Mouse (Mus musculus) ovary, adult 2 months (tissue): ENCODE data around the gene Umps. TPM values are rescaled to one million over a fixed set of nuclear protein-coding genes. Genes with fewer than 3 reads are reported as not detected.

Source experiments
- polyA plus RNA-seq: library from polyadenylated mRNA; depleted of rRNA; stranded (reverse); fragments of >200 nt; gene quantifications from 2 replicates; pipeline ENCODE4 v1.2.3, GENCODE M21; 2012; rRNA removed

Umps gene
- 12.0 and 15.1 TPM in 2 replicates for polyA plus RNA-seq

DNA sequence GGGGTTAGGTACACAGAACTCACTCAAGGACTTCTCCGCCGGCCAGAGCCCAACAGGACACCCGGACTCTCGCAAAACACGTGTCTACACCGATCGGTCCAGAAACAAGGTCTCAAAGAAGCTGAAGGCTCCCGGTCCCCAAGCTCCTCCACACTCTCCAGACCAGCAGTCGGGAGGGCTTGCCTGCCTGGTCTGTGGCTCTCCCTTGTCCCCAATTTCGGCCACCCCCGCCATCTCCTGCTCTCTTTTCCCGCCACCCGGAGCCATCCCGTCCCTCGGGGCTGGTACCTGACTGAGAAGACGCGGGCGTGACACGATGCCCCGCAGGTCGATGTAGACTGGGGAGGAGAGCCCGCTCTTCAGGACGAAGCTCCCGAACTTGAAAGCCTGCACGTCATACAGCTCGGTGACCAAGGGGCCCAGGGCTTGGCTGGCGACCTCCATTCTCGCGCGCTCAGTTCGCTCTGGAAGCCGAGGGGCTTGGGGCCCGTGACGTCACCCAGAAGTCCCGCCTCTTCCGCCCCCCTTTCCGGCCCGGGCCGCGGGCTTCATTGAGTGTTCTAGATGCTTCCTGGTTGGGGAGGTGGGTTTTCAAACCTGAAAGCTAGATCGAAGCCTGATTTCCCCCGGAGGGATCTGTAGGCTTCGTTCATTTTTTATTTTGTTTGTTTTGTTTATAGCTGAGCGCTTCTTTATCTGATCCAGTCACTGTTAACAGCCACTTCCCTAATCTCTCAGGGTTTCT, at the start of gene Umps:
Gene Umps, minus strand, starts transcription at position 501 of the 745 bp plus-strand sequence.

Other genes starting within 250 kb of the Umps start
- 0.37 and 0.64 TPM in 2 replicates for gene Muc13, start 173.0 kb downstream of the Umps start, polyA plus RNA-seq
- gene Itgb5, start 137.4 kb downstream of the Umps start, polyA plus RNA-seq, result 204 and 211 TPM in 2 replicates